Mouse (Mus musculus): Measurements from ENCODE around the gene Apobec1.

DNA sequence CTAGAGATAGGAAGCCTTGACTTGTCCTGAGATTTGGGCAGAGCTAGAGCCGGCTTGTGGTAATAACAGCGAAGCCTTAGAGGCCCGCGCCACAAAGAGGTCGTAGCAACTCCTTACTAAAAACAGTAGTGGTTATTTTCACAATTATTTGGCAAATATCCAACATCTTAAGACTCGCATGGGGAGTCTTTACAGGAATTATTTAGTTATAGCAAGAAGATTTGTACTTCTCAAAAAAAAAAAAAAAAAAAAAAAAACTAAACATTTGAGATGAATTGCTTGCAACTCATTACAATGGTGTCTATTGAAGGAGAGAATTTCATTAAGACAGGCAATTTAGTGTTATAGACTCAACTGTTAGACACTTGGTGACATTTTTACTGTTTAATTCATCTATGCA, 48.1 kb downstream of the Apobec1 start:
- TF ChIP-seq HCFC1 (IDR thresholded peaks at IDR 0.05; ENCODE audit: low read depth, low read length), result no peak
- no peak for TF ChIP-seq POLR2AphosphoS5 (IDR thresholded peaks at IDR 0.05; ENCODE audit: borderline replicate concordance, low read depth, low read length)

Data from MEL (cell line).